Mouse (Mus musculus): ENCODE measurements at regions not wholly inside any gene's neighbourhood (a gene's known extent, or its start where the extent isn't known, plus 50 kb on each side); places are given as distances from the start of the nearest gene placed in this dataset.

DNA sequence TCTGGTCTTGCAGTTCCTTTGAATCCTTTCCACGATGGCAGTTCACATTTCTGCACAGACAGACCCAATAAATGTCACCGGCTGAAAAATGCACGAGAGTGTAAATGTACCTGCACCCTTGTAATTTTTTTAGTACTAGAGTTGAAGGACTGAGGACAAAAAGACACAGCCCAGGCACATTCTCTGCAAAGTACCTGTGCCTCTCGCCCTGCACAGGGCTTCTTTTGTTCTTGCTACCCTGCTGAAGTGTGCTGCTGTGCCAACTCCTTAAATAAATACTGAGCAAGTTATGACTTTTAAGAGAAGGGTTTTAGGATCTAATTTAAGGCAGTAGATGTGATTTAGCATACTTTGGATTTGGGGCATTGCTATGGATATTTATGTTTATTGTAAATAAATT, 118.5 kb upstream of the Mast4 start:
- TF ChIP-seq POLR2A (IDR thresholded peaks at IDR 0.05; ENCODE audit: insufficient read length, low read depth) (no peak), E2F4 (IDR thresholded peaks at IDR 0.05; ENCODE audit: insufficient read depth) (no peak), TCF12 (IDR thresholded peaks at IDR 0.05; ENCODE audit: insufficient read depth, poor library complexity, severe bottlenecking) (no peak), MYOD1 (IDR thresholded peaks at IDR 0.05; ENCODE audit: control insufficient read depth in 1 of 3, insufficient read length in 2 of 3, low read depth in 2 of 3) (no peak), POLR2AphosphoS2 (IDR thresholded peaks at IDR 0.05; ENCODE audit: insufficient read length, low read depth) (no peak)

Data from myocyte (in vitro differentiated cells).